Mouse (Mus musculus) midbrain, embryonic 15.5 days (tissue): ENCODE measurements at regions not wholly inside any gene's neighbourhood (a gene's known extent, or its start where the extent isn't known, plus 50 kb on each side); places are given as distances from the start of the nearest gene placed in this dataset.

Experiments
- ATAC-seq: fragments of 200-750 bp; cut with Nextera tagmentation; replicated peaks from 2 replicates; pipeline ENCODE4 v1.8.0; 2017; ENCODE audit warnings: moderate TSS enrichment
- H3K27ac ChIP-seq: fragments of 300-500 bp; sonication (generic); 2 replicates; pipeline ENCODE4 v1.5.1; 2015; ENCODE audit warnings: mild to moderate bottlenecking, inconsistent platforms
- H3K27me3 ChIP-seq: fragments of 300-500 bp; sonication (generic); replicated peaks from 2 replicates; pipeline ENCODE4 v1.6.1; 2015; ENCODE audit warnings: inconsistent platforms
- H3K36me3 ChIP-seq: fragments of 300-500 bp; sonication (generic); replicated peaks from 2 replicates; pipeline ENCODE4 v1.6.1; 2015; ENCODE audit warnings: inconsistent platforms
- H3K4me1 ChIP-seq: fragments of 300-500 bp; sonication (generic); 2 replicates; pipeline ENCODE4 v1.6.1; 2015; ENCODE audit warnings: inconsistent platforms
- H3K4me2 ChIP-seq: fragments of 300-500 bp; sonication (generic); 2 replicates; pipeline ENCODE4 v1.6.1; 2015; ENCODE audit warnings: inconsistent platforms, mild to moderate bottlenecking, moderate library complexity
- H3K4me3 ChIP-seq: fragments of 300-500 bp; sonication (generic); 2 replicates; pipeline ENCODE4 v1.5.1; 2015; ENCODE audit warnings: mild to moderate bottlenecking, inconsistent platforms
- H3K9ac ChIP-seq: fragments of 300-500 bp; sonication (generic); 2 replicates; pipeline ENCODE4 v1.6.1; 2015; ENCODE audit warnings: mild to moderate bottlenecking, inconsistent platforms
- H3K9me3 ChIP-seq: fragments of 300-500 bp; sonication (generic); 2 replicates; pipeline ENCODE4 v1.6.1; 2016; ENCODE audit warnings: inconsistent platforms
- WGBS: fragments of 180-500 bp; shearing (Covaris S2); methylation state at CpG from one replicate; pipeline ENCODE4 v1.1.7; 2015; ENCODE audit warnings: mixed read lengths; 5-methylcytosine and 5-hydroxymethylcytosine counted together

DNA sequence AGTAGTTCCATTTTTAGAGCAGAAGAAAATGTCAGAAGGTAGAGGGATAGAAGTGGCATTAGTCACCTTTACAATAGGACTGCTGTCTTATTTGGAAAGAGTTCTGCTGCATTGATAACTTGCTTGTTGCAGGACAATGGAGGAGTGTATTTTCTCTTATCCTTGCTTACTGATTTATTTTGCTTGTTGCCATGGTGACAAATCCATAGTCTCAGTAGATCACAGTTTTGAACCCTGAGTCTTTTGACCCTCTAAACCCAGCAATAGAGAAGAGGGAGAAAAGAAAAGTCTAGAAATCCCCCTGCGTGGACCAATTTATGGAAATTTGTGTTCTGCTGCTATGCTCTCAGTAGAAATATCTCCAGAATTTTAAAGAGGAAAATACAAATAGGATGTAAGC is 561.6 kb downstream of the Lmo7 start:
- H3K27me3 ChIP-seq: no peaks in the 10 kb centered on the region
- H3K4me2 ChIP-seq: no peak overlapping the region
- H3K4me3 ChIP-seq: no peak overlapping the region
- ATAC-seq: no peak
- no peaks in the 10 kb centered on the region for H3K36me3 ChIP-seq
- H3K9ac ChIP-seq: no peak overlapping the region
- no peaks in the 10 kb centered on the region for H3K4me1 ChIP-seq
- WGBS: 12% methylated on average over 1 of the region's 1 CpGs
- H3K9me3 ChIP-seq: no peaks in the 10 kb centered on the region
- no peak overlapping the region for H3K27ac ChIP-seq

DNA sequence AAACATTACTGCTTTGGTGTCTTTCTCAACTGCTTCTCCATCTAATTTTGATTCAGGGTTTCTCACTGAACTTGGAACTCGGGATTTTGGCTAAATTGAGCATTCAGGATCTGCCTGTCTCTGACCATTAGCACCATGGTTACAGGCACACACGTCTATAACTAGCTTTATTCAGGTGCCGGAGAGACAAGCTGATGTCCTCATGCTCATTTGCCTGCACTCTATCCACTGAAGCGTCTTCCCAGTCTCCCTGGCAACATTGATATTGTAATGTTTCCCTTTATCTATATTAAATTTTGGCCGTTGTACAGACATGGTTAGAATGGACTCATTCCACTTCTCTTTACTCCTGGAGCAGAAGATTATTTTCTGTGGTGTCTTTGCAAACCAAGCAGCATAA is 520.3 kb downstream of the Lmo7 start:
- Histone ChIP-seq H3K27me3 (no peaks in the 10 kb centered on the region), H3K9me3 (no peaks in the 10 kb centered on the region), H3K36me3 (no peaks in the 10 kb centered on the region), H3K27ac (peak overlapping the region; percentile 21; the same call in 1 of the 2 replicates), H3K4me2 (no peak overlapping the region), H3K4me1 (peaks cover 12% of the 10 kb centered on the region), H3K4me3 (no peak overlapping the region), H3K9ac (no peak overlapping the region)
- ATAC-seq: peak; percentile 66; the same call in 1 of the 2 replicates
- 34% methylated on average over 5 of the region's 5 CpGs for WGBS

DNA sequence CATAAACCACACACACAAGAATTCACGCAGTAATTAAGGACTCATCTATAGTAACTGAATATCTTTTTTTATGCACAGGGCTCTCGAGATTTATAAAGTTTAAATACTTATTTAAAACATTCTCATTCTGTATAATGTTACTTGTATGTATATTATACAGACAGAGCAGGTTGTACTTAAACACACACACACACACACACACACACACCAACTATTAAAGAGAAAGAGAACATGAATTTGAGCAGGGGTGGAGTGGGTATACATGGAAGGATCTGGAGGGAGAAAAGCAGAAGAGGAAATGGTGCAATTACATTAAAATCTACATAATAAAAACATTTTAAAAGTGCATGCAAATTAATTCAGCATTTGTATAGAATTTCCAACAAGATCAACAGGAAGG is 518.8 kb downstream of the Lmo7 start:
- Histone ChIP-seq H3K9ac (no peak overlapping the region), H3K27ac (no peak overlapping the region), H3K9me3 (no peaks in the 10 kb centered on the region), H3K36me3 (no peaks in the 10 kb centered on the region), H3K4me2 (no peak overlapping the region), H3K4me1 (peaks cover 18% of the 10 kb centered on the region), H3K4me3 (no peak overlapping the region), H3K27me3 (no peaks in the 10 kb centered on the region)
- WGBS: 82% methylated on average over 2 of the region's 2 CpGs
- ATAC-seq: no peak

DNA sequence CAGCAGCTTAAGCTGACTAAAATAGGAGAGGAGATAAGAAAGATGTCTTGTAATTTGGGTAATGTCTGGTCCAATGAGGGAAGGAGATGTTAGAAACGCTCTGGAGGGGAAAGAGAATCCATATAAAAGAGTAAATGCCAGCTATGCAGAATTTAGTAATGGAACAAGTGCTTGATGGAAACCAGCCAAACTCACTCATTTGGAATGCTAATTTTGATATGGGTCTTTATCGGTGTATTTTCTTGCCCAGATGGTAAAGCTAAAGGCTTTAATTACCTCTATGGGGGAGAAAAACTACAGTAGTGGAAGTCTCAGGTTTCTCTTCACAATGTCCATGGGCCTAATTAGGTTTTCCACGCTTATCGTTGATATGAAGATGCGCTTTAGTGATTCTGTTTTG is 518.3 kb downstream of the Lmo7 start:
- 54% methylated on average over 5 of the region's 5 CpGs for WGBS
- no peak for ATAC-seq

DNA sequence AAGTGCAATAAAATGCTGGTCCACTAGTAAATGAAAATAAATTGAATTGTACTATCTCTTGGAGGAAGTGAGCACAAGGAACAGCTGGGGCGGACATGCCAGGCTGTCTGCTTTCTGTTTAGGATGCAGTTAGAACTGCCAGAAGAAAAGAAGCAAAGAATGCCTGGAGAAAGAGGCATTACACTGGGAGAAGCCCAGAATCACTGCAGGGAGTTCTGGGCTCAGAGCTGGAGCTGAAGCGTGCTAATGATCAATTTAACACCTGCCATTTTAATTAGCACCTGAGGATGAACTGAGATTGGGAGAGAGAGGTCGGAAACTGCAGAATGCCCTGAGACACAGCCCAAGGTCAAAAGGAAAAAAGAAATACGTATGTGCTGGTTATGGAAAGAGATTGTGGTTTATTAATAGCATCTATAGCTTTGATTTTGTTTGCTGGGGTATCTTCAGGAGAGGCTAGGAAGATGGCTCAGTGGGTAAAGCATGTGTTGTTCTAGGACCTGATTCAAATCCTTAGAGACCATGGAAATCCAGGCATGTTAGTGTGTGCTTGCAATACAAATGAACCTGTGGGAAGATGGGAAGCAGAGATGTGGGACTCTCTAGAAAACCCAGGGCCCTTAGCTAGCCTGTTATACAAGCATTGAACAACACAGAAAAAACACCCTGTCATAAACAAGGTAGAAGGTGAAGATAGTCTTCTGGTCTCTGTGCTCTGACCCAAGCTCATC is 514.2 kb downstream of the Lmo7 start:
- no peaks in the 10 kb centered on the region for H3K9me3 ChIP-seq
- no peak overlapping the region for H3K4me3 ChIP-seq
- H3K9ac ChIP-seq: no peak overlapping the region
- H3K27me3 ChIP-seq: no peaks in the 10 kb centered on the region
- no peak overlapping the region for H3K4me2 ChIP-seq
- peaks cover 6% of the 10 kb centered on the region for H3K4me1 ChIP-seq
- peak overlapping the region; percentile 48; the same call in 1 of the 2 replicates for H3K27ac ChIP-seq
- ATAC-seq: peak; percentile 60
- WGBS: 36% methylated on average over 4 of the region's 4 CpGs
- H3K36me3 ChIP-seq: no peaks in the 10 kb centered on the region

More for the DNA sequence above, 518.3 kb downstream of the Lmo7 start:
- H3K36me3 ChIP-seq: no peaks in the 10 kb centered on the region
- no peak overlapping the region for H3K4me3 ChIP-seq
- no peak overlapping the region for H3K27ac ChIP-seq
- H3K9ac ChIP-seq: no peak overlapping the region
- peaks cover 18% of the 10 kb centered on the region for H3K4me1 ChIP-seq
- H3K4me2 ChIP-seq: no peak overlapping the region
- no peaks in the 10 kb centered on the region for H3K27me3 ChIP-seq
- no peaks in the 10 kb centered on the region for H3K9me3 ChIP-seq

DNA sequence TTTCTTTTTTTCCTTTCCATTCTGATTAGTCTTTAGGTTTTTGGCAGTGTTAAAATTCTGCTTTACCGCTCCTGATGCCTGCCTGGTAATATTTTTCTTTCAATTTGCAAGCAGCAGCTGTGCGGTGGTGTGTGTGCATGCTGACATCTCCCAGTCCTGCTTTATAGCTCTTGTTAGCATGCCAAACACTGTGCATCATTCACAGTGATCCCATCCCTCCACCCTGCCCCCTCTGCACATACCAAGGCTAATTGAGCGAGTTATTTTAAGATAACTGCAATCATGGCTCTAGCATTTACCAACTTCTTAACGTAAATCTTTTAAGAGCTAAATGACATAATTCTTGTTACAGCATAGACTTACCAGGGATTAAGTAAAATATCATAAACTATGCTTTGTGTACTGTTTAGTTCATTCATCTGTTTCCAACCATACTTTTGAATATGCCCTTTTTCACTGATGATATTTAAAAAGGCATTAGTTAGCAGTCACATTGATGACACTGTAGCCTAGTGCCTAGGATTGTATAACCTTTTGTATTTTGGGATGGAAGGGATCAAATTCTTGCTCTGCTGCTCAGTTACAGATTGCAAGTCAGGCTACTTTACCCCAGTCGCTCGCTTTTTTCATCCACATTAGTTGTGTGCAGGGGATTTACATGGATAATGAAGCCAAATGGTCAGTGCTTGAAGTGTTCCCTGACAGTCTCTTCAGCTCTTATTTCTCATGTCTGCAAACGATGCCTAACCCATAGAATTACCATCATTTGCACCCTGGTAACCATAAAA is 487.0 kb downstream of the Lmo7 start:
- Histone ChIP-seq H3K9ac (no peak overlapping the region), H3K27me3 (no peaks in the 10 kb centered on the region), H3K4me1 (peaks cover 18% of the 10 kb centered on the region), H3K27ac (peak overlapping the region; percentile 49), H3K4me2 (no peak overlapping the region), H3K9me3 (no peaks in the 10 kb centered on the region), H3K4me3 (no peak overlapping the region), H3K36me3 (no peaks in the 10 kb centered on the region)
- 21% methylated on average over 7 of the region's 7 CpGs for WGBS
- ATAC-seq: peak; percentile 92

DNA sequence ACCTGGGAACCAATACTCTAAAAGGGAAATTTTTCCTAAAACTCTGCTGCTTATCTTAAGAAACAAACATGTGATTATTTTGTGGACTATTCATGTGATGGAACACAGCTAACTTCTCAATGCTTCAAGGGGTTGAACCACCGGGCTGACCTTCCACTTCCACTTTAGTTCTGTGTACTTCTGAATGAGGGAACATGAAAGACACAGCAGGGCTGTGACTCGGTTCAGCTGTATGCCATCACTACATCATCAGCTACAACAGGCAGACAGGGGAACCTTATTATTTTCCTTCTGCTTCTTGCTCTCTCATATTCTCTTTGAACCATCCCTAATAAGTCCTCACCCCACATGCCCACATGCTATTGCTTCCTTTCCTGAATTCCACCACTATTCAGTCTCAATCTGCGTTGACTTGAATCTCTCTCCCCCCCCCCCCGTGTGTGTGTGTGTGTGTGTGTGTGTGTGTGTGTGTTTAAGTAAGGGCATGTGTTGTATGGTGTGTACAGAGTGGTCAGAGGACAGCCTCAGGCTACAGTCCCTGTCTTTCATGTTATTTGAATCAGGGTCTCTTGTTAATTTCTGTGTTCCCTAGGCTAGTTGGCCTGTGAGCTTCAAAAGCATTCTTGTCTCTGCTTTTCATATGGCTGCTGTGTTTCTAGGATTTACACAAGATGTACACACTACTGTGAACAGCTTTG is 485.7 kb downstream of the Lmo7 start:
- Histone ChIP-seq H3K4me1 (peaks cover 18% of the 10 kb centered on the region), H3K4me2 (no peak overlapping the region), H3K27ac (no peak overlapping the region), H3K9ac (no peak overlapping the region), H3K4me3 (no peak overlapping the region), H3K36me3 (no peaks in the 10 kb centered on the region), H3K9me3 (no peaks in the 10 kb centered on the region), H3K27me3 (no peaks in the 10 kb centered on the region)
- ATAC-seq: peak; percentile 59
- 55% methylated on average over 4 of the region's 4 CpGs for WGBS

DNA sequence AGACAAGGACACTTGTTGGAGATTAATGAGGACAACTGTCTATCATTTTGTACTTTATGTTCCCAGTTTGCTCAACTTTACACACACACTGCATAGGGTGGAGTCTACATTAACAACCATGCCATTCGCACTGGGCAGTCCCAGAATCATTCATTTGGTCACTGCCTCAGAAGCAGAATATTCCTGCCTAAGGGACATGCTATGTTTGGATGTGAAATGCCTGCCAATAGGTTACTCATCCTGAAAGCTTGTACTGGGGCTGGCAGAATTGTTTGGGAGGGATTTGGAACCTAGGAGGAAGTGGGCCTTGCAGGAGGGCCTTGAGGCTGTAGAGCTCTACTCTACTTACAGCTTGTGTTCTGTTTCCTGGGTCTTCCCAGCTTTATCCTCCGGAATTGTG is 482.3 kb downstream of the Lmo7 start:
- Histone ChIP-seq H3K27me3 (no peaks in the 10 kb centered on the region), H3K27ac (no peak overlapping the region), H3K9me3 (no peaks in the 10 kb centered on the region), H3K4me2 (no peak overlapping the region), H3K9ac (no peak overlapping the region), H3K4me1 (peaks cover 18% of the 10 kb centered on the region), H3K36me3 (no peaks in the 10 kb centered on the region), H3K4me3 (no peak overlapping the region)
- ATAC-seq: no peak
- 89% methylated on average over 2 of the region's 2 CpGs for WGBS

DNA sequence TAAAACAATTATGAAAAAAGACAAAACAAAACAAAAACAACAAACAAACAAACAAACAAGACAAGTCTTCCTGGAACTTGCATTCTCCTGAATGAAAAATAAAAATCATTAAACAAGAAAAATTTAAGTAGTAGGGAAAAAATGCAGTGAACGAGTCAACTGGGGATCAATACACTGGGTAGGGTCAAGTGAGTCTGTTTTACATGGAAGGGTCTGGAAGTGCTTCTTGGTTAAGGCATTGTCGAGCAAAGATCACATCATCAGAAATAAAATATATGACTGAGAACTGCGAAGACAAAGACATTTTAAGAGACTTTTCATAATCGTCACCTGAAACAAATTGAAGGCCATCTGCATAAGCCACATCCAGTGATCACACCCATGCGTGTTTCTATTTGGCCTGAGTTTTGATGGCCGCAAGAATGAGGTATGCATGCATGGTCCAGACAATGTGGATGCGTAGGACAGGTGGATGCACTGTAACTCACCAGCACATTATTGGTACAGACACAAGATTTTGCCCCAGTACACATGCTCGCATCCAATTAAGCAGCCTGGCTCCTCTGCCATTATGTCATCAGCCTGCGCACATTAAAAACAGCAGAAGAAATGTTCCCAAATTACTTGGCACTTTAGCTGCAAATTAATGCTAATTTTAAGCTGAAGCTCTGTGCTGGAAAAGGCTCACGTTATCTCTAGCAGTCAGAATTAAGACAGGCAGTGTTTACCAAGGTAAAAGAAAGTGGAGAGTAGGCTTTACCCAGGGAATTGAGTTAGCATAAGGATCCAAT is 475.3 kb downstream of the Lmo7 start:
- 83% methylated on average over 10 of the region's 10 CpGs for WGBS
- Histone ChIP-seq H3K9ac (no peak overlapping the region), H3K9me3 (no peaks in the 10 kb centered on the region), H3K4me1 (no peaks in the 10 kb centered on the region), H3K36me3 (no peaks in the 10 kb centered on the region), H3K4me2 (no peak overlapping the region), H3K27ac (no peak overlapping the region), H3K27me3 (no peaks in the 10 kb centered on the region), H3K4me3 (no peak overlapping the region)
- peak; percentile 48; the same call in 1 of the 2 replicates for ATAC-seq

DNA sequence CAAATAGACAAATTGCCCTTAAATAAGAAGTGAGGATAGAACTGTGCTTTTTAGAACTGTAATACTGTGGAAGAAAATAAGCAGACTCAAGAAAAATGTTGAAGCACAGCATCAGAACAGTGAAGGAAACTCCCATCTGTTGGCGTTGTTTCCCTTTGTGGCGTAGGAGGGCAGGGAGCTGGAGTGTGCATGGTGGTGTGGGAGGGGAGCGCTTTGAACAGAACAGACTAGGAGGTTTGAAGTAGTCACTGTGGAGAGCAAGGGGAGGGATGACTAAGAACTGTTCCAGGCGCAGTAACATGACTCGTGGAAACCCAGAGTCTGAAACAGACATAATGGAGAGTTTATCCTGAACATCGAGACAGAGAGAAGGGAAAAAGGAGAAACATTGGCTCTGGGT is 469.7 kb downstream of the Lmo7 start:
- H3K4me3 ChIP-seq: no peak overlapping the region
- no peak for ATAC-seq
- H3K9me3 ChIP-seq: no peaks in the 10 kb centered on the region
- H3K27ac ChIP-seq: no peak overlapping the region
- H3K4me1 ChIP-seq: no peaks in the 10 kb centered on the region
- no peaks in the 10 kb centered on the region for H3K36me3 ChIP-seq
- 86% methylated on average over 6 of the region's 6 CpGs for WGBS
- no peak overlapping the region for H3K9ac ChIP-seq
- H3K27me3 ChIP-seq: no peaks in the 10 kb centered on the region
- no peak overlapping the region for H3K4me2 ChIP-seq

DNA sequence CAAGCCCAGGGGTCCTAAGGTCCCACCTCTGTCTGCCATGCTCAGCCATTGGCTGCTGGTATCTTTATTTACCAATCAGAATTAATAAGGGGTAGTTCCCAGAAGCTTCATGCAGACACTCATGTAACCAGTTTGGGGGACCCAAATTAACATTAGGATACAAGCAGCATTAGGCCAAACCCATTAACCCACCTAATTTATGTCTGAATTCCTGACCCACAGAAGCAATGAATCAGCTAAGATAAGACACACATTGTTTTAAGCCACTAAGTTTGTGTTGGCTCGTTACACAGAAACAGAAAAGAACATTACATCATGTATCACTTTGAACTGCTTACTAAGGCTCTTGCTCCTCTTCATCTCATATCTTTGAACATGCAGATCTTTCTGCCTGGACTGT is 461.0 kb downstream of the Lmo7 start:
- WGBS: 82% methylated on average over 1 of the region's 1 CpGs
- no peaks in the 10 kb centered on the region for H3K4me1 ChIP-seq

DNA sequence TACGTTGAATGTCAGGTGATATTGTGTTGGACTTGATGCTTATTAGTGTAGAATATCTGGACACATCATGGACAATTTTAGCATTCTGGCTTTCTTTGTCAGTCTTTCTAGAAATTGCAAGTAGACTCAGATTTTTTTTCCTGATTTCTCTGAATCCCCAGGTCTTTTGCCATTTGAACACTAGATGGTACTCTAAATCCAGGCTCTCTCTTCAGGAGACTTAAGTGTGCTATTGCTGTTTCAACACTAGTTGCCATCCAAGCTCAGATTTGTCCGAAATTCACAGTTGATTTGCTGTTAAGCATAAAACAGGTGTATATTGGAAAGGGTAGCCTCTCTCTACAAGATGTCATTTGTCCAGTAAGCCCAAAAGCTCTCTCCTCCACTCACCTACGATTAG is 451.5 kb downstream of the Lmo7 start:
- H3K9me3 ChIP-seq: no peaks in the 10 kb centered on the region
- H3K36me3 ChIP-seq: no peaks in the 10 kb centered on the region
- H3K27ac ChIP-seq: no peak overlapping the region
- no peaks in the 10 kb centered on the region for H3K27me3 ChIP-seq
- H3K9ac ChIP-seq: no peak overlapping the region
- H3K4me3 ChIP-seq: no peak overlapping the region
- no peaks in the 10 kb centered on the region for H3K4me1 ChIP-seq
- no peak for ATAC-seq
- no peak overlapping the region for H3K4me2 ChIP-seq
- 87% methylated on average over 3 of the region's 3 CpGs for WGBS

More for the DNA sequence above, 461.0 kb downstream of the Lmo7 start:
- H3K4me2 ChIP-seq: no peak overlapping the region
- no peaks in the 10 kb centered on the region for H3K36me3 ChIP-seq
- no peaks in the 10 kb centered on the region for H3K27me3 ChIP-seq
- H3K9me3 ChIP-seq: no peaks in the 10 kb centered on the region
- H3K27ac ChIP-seq: no peak overlapping the region
- H3K4me3 ChIP-seq: no peak overlapping the region
- no peak overlapping the region for H3K9ac ChIP-seq
- ATAC-seq: no peak
